8 mouse cellular contexts compared by ENCODE assay signal in genomic region chr19:8803204-8803780, GRCm38 (mm10). TPM values are rescaled to one million over a fixed set of nuclear protein-coding genes. Genes with fewer than 3 reads are reported as not detected.
DNase-seq lines count a peak whose midpoint lies in the region; ATAC-seq and TF ChIP-seq lines count a peak whose summit lies in the region.

No protein-coding gene starts in this region.

- peak overlapping the region; percentile 88; the same call in 1 of the 2 replicates for H3K27ac ChIP-seq in lung, embryonic 14.5 days (ENCODE audit: low read depth)
- H3K27ac ChIP-seq in forebrain, embryonic 10.5 days, result peak overlapping the region; percentile 90
- peak overlapping the region; percentile 81; the same call in 1 of the 2 replicates for H3K27ac ChIP-seq in limb, embryonic 12.5 days
- peak overlapping the region; percentile 55 for H3K27ac ChIP-seq in olfactory bulb, adult 2 months (ENCODE audit: insufficient read depth, low read depth, low read length)

- H3K4me2 ChIP-seq in lung, embryonic 14.5 days, result peak overlapping the region; percentile 85
- peak overlapping the region; percentile 70 for H3K4me2 ChIP-seq in limb, embryonic 12.5 days

- 0 out of 2 replicates have a peak, but pooled peaks cover 3% of the 10 kb centered on the region for H3K4me1 ChIP-seq in lung, embryonic 14.5 days (ENCODE audit: insufficient read depth)
- H3K4me1 ChIP-seq in forebrain, embryonic 10.5 days, result peaks cover 21% of the 10 kb centered on the region
- H3K4me1 ChIP-seq in limb, embryonic 12.5 days (replicated peaks), result peaks cover 6% of the 10 kb centered on the region
- H3K4me1 ChIP-seq in olfactory bulb, adult 2 months (ENCODE audit: control insufficient read depth, insufficient read depth, low read length), result peaks cover 18% of the 10 kb centered on the region

- no peak for ATAC-seq in lung, embryonic 14.5 days (ENCODE audit: insufficient read depth)
- no peak for ATAC-seq in limb, embryonic 12.5 days (ENCODE audit: insufficient number of reproducible peaks, insufficient read depth, low FRiP score, low TSS enrichment, low read depth)
- ATAC-seq in monocyte, adult 5-6 weeks (replicated peaks; ENCODE audit: insufficient number of reproducible peaks, low FRiP score, low TSS enrichment, poor library complexity, severe bottlenecking), result no peak

- no peak for DNase-seq in lung, embryonic 14.5 days
- no peak for DNase-seq in lung, adult 18-20 months
- DNase-seq in forebrain, embryonic 10.5 days (ENCODE audit: extremely low spot score, low spot score), result no peak
- no peak for DNase-seq in embryo, embryonic 9.5 days (ENCODE audit: extremely low spot score)
- DNase-seq in kidney, adult 18-20 months, result no peak

- no peak for TF ChIP-seq CTCF in lung, embryonic 14.5 days (IDR thresholded peaks at IDR 0.05; ENCODE audit: low read depth)
- no peak for TF ChIP-seq CTCF in olfactory bulb, adult 2 months (IDR thresholded peaks at IDR 0.05; ENCODE audit: insufficient read depth, low read depth, low read length)

- peak overlapping the region; percentile 60 for H3K4me3 ChIP-seq in lung, embryonic 14.5 days (ENCODE audit: low read depth, low read length)
- peak overlapping the region; percentile 65 for H3K4me3 ChIP-seq in forebrain, embryonic 10.5 days
- peak overlapping the region; percentile 54; the same call in 1 of the 2 replicates for H3K4me3 ChIP-seq in limb, embryonic 12.5 days (replicated peaks)
- peak overlapping the region; percentile 77 for H3K4me3 ChIP-seq in olfactory bulb, adult 2 months (ENCODE audit: insufficient read depth, low read depth, low read length)

- H3K9me3 ChIP-seq in lung, embryonic 14.5 days (ENCODE audit: low read depth, low read length), result no peaks in the 10 kb centered on the region
- no peaks in the 10 kb centered on the region for H3K9me3 ChIP-seq in forebrain, embryonic 10.5 days
- no peaks in the 10 kb centered on the region for H3K9me3 ChIP-seq in limb, embryonic 12.5 days

- H3K36me3 ChIP-seq in lung, embryonic 14.5 days (ENCODE audit: insufficient read depth), result peaks cover 38% of the 10 kb centered on the region
- H3K36me3 ChIP-seq in forebrain, embryonic 10.5 days (replicated peaks), result peaks cover 52% of the 10 kb centered on the region
- H3K36me3 ChIP-seq in limb, embryonic 12.5 days, result peaks cover 45% of the 10 kb centered on the region

- 0 out of 2 replicates have a peak overlapping the region, but pooled peaks have one; percentile 0 for H3K9ac ChIP-seq in lung, embryonic 14.5 days
- no peak overlapping the region for H3K9ac ChIP-seq in limb, embryonic 12.5 days (replicated peaks)

- H3K27me3 ChIP-seq in lung, embryonic 14.5 days (ENCODE audit: insufficient read depth, low read length), result no peaks in the 10 kb centered on the region
- no peaks in the 10 kb centered on the region for H3K27me3 ChIP-seq in forebrain, embryonic 10.5 days (ENCODE audit: poor library complexity, severe bottlenecking)
- no peaks in the 10 kb centered on the region for H3K27me3 ChIP-seq in limb, embryonic 12.5 days

- 90% methylated on average over 9 of the region's 9 CpGs for WGBS in lung, embryonic 14.5 days
- WGBS in forebrain, embryonic 10.5 days, result 94% methylated on average over 9 of the region's 9 CpGs
- 93% methylated on average over 9 of the region's 9 CpGs for WGBS in limb, embryonic 12.5 days
- WGBS in olfactory bulb, adult 2 months, result 60% methylated on average over 9 of the region's 9 CpGs

- TF ChIP-seq POLR2A in olfactory bulb, adult 2 months (IDR thresholded peaks at IDR 0.05; ENCODE audit: insufficient read depth, low read depth, low read length), result no peak

RNA-seq across cellular contexts. Expression of gene Zbtb3, which starts 0.9 kb away (rescaled TPM):
- 6.1 and 6.6 TPM in 2 replicates for polyA plus RNA-seq in lung, embryonic 14.5 days (2014; fragmentation: Nextera tagmentation; extraction: Ambion mirVana)
- polyA plus RNA-seq in forebrain, embryonic 10.5 days (2016; fragmentation: Nextera tagmentation; extraction: Ambion mirVana), result 6.6 and 6.8 TPM in 2 replicates
- 6.1 and 6.2 TPM in 2 replicates for polyA plus RNA-seq in limb, embryonic 12.5 days (2016; fragmentation: Nextera tagmentation; extraction: Ambion mirVana)
- polyA plus RNA-seq in olfactory bulb, adult 2 months (2012; ENCODE audit: insufficient read depth, insufficient read length, low replicate concordance, missing spikeins), result not detected in 2 replicates
- total RNA-seq in monocyte, adult 5-6 weeks (2017), result 0.85 to 1.2 TPM (median 1.1 TPM) in 3 replicates

RNA-seq across cellular contexts. Expression of gene Polr2g, which starts 4.9 kb away (rescaled TPM):
- 162 and 163 TPM in 2 replicates for polyA plus RNA-seq in lung, embryonic 14.5 days (2014; fragmentation: Nextera tagmentation; extraction: Ambion mirVana)
- 173 and 180 TPM in 2 replicates for polyA plus RNA-seq in forebrain, embryonic 10.5 days (2016; fragmentation: Nextera tagmentation; extraction: Ambion mirVana)
- polyA plus RNA-seq in limb, embryonic 12.5 days (2016; fragmentation: Nextera tagmentation; extraction: Ambion mirVana), result 174 and 189 TPM in 2 replicates
- not detected in 2 replicates for polyA plus RNA-seq in olfactory bulb, adult 2 months (2012; ENCODE audit: insufficient read depth, insufficient read length, low replicate concordance, missing spikeins)
- 31.6 to 48.4 TPM (median 47.3 TPM) in 3 replicates for total RNA-seq in monocyte, adult 5-6 weeks (2017)

RNA-seq across cellular contexts. Expression of gene Ttc9c, which starts 15.8 kb away (rescaled TPM):
- polyA plus RNA-seq in lung, embryonic 14.5 days (2014; fragmentation: Nextera tagmentation; extraction: Ambion mirVana), result 53.7 and 55.7 TPM in 2 replicates
- 82.5 and 85.5 TPM in 2 replicates for polyA plus RNA-seq in forebrain, embryonic 10.5 days (2016; fragmentation: Nextera tagmentation; extraction: Ambion mirVana)
- polyA plus RNA-seq in limb, embryonic 12.5 days (2016; fragmentation: Nextera tagmentation; extraction: Ambion mirVana), result 70.3 and 77.2 TPM in 2 replicates
- polyA plus RNA-seq in olfactory bulb, adult 2 months (2012; ENCODE audit: insufficient read depth, insufficient read length, low replicate concordance, missing spikeins), result not detected in 2 replicates
- 40.1 to 52.8 TPM (median 48.3 TPM) in 3 replicates for total RNA-seq in monocyte, adult 5-6 weeks (2017)

RNA-seq across cellular contexts. Expression of gene Hnrnpul2, which starts 16.5 kb away (rescaled TPM):
- polyA plus RNA-seq in lung, embryonic 14.5 days (2014; fragmentation: Nextera tagmentation; extraction: Ambion mirVana), result 7.9 and 8.3 TPM in 2 replicates
- polyA plus RNA-seq in forebrain, embryonic 10.5 days (2016; fragmentation: Nextera tagmentation; extraction: Ambion mirVana), result 4.9 and 5.4 TPM in 2 replicates
- polyA plus RNA-seq in limb, embryonic 12.5 days (2016; fragmentation: Nextera tagmentation; extraction: Ambion mirVana), result 6.0 and 6.7 TPM in 2 replicates
- polyA plus RNA-seq in olfactory bulb, adult 2 months (2012; ENCODE audit: insufficient read depth, insufficient read length, low replicate concordance, missing spikeins), result 134 and 194 TPM in 2 replicates
- total RNA-seq in monocyte, adult 5-6 weeks (2017), result 84.4 to 149 TPM (median 101 TPM) in 3 replicates

RNA-seq across cellular contexts. Expression of gene Taf6l, which starts 17.1 kb away (rescaled TPM):
- 21.5 and 24.7 TPM in 2 replicates for polyA plus RNA-seq in lung, embryonic 14.5 days (2014; fragmentation: Nextera tagmentation; extraction: Ambion mirVana)
- 48.6 and 49.4 TPM in 2 replicates for polyA plus RNA-seq in forebrain, embryonic 10.5 days (2016; fragmentation: Nextera tagmentation; extraction: Ambion mirVana)
- polyA plus RNA-seq in limb, embryonic 12.5 days (2016; fragmentation: Nextera tagmentation; extraction: Ambion mirVana), result 38.8 and 41.8 TPM in 2 replicates
- polyA plus RNA-seq in olfactory bulb, adult 2 months (2012; ENCODE audit: insufficient read depth, insufficient read length, low replicate concordance, missing spikeins), result not detected in 2 replicates
- 2.0 to 11.4 TPM (median 4.5 TPM) in 3 replicates for total RNA-seq in monocyte, adult 5-6 weeks (2017)
